Mouse (Mus musculus) intestine, embryonic 16.5 days (tissue): ENCODE data around the gene Lgi4. TPM values are rescaled to one million over a fixed set of nuclear protein-coding genes. Genes with fewer than 3 reads are reported as not detected.
A peak's percentile ranks its signal among the peaks of the same experiment; 100 is the strongest.

Experiments used
- ATAC-seq: fragments of 200-750 bp; cut with Nextera tagmentation; 2 replicates; pipeline ENCODE4 v1.8.0; 2017; ENCODE audit warnings: moderate TSS enrichment, moderate library complexity
- H3K27ac ChIP-seq: fragments of 300-500 bp; sonication (generic); 2 replicates; pipeline ENCODE4 v1.5.1; 2014; ENCODE audit warnings: mild to moderate bottlenecking, low read length
- H3K27me3 ChIP-seq: fragments of 300-500 bp; sonication (generic); replicated peaks from 2 replicates; pipeline ENCODE4 v1.6.1; 2014; ENCODE audit warnings: low read length, control low read depth, mixed read lengths; ENCODE audit not compliant: control insufficient read depth, insufficient read depth
- H3K36me3 ChIP-seq: fragments of 300-500 bp; sonication (generic); 2 replicates; pipeline ENCODE4 v1.6.1; 2014; ENCODE audit warnings: low read length, control low read depth; ENCODE audit not compliant: control insufficient read depth, insufficient read depth
- H3K4me1 ChIP-seq: fragments of 300-500 bp; sonication (generic); 2 replicates; pipeline ENCODE4 v1.6.1; 2014; ENCODE audit warnings: low read length, control low read depth, mixed read lengths; ENCODE audit not compliant: control insufficient read depth, insufficient read depth
- H3K4me2 ChIP-seq: fragments of 300-500 bp; sonication (generic); 2 replicates; pipeline ENCODE4 v1.6.1; 2014; ENCODE audit warnings: low read depth, low read length, control low read depth
- H3K4me3 ChIP-seq: fragments of 300-500 bp; sonication (generic); 2 replicates; pipeline ENCODE4 v1.5.1; 2014; ENCODE audit warnings: mild to moderate bottlenecking, low read length
- H3K9ac ChIP-seq: fragments of 300-500 bp; sonication (generic); 2 replicates; pipeline ENCODE4 v1.6.1; 2014; ENCODE audit warnings: low read depth, low read length
- H3K9me3 ChIP-seq: fragments of 300-500 bp; sonication (generic); 2 replicates; pipeline ENCODE4 v1.6.1; 2016; ENCODE audit warnings: low read length, control low read depth; ENCODE audit not compliant: control insufficient read depth
- WGBS: fragments of 180-500 bp; shearing (Covaris S2); extraction: QIAGEN DNeasy Blood & Tissue Kit; methylation state at CpG from one replicate; pipeline ENCODE4 v1.1.7; 2014; 5-methylcytosine and 5-hydroxymethylcytosine counted together
- polyA plus RNA-seq: library from polyadenylated mRNA; unstranded; fragments of >200 nt; fragmentation: Nextera tagmentation; extraction: Ambion mirVana; gene quantifications from 2 replicates; pipeline ENCODE4 v1.2.1, GENCODE M21; 2015

Gene Lgi4
- polyA plus RNA-seq, 1 experiment from 2014 or later, result 0.83 TPM

- 63% methylated on average over 15 of the region's 15 CpGs for WGBS
- H3K36me3 ChIP-seq, result no peaks in the 10 kb centered on the region
- ATAC-seq, result 0 out of 2 replicates have a peak, but pooled peaks have one; percentile 16
- no peak overlapping the region for H3K4me3 ChIP-seq
- no peaks in the 10 kb centered on the region for H3K4me1 ChIP-seq
- H3K9me3 ChIP-seq, result no peaks in the 10 kb centered on the region
- H3K9ac ChIP-seq, result no peak overlapping the region
- no peak overlapping the region for H3K27ac ChIP-seq
- H3K4me2 ChIP-seq, result no peak overlapping the region
- no peaks in the 10 kb centered on the region for H3K27me3 ChIP-seq
Observed at GRCm38 (mm10) chr7:31105061-31105768, 46.1 kb downstream of the Lgi4 start.

- ATAC-seq, result no peak
- WGBS, result 62% methylated on average over 3 of the region's 3 CpGs
Observed at GRCm38 (mm10) chr7:31106166-31106565, 47.0 kb downstream of the Lgi4 start.

DNA sequence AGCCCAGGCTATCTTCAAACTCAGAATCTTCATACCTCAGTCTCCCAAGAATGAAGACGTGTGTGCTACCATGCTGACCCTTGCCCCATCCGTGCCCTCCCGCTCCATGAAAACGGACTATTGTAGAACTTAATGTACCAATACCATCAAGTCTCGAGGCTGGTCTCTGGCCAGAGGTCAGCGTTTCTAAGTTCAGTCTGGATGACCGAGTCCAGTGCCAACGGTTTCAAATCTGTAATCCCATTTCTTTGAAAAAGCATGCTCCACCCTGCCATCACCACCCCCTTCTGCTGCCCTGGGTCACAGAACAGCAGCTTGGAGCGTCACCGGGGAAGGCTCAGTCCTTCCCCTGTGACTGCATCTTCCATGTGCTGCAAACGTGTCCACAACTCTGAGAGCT lies 48.6 kb downstream of the Lgi4 start:
- no peaks in the 10 kb centered on the region for H3K9me3 ChIP-seq
- H3K4me1 ChIP-seq, result peaks cover 5% of the 10 kb centered on the region; the same call in 1 of the 2 replicates
- ATAC-seq, result no peak
- no peaks in the 10 kb centered on the region for H3K36me3 ChIP-seq
- H3K4me2 ChIP-seq, result no peak overlapping the region
- H3K9ac ChIP-seq, result no peak overlapping the region
- H3K27ac ChIP-seq, result no peak overlapping the region
- 86% methylated on average over 11 of the region's 11 CpGs for WGBS
- H3K27me3 ChIP-seq, result no peaks in the 10 kb centered on the region
- H3K4me3 ChIP-seq, result no peak overlapping the region

More at GRCm38 (mm10) chr7:31106166-31106565, 47.0 kb downstream of the Lgi4 start:
- no peak overlapping the region for H3K4me2 ChIP-seq
- no peaks in the 10 kb centered on the region for H3K27me3 ChIP-seq
- H3K9me3 ChIP-seq, result no peaks in the 10 kb centered on the region
- H3K4me1 ChIP-seq, result no peaks in the 10 kb centered on the region
- H3K9ac ChIP-seq, result no peak overlapping the region
- H3K36me3 ChIP-seq, result no peaks in the 10 kb centered on the region
- no peak overlapping the region for H3K27ac ChIP-seq
- no peak overlapping the region for H3K4me3 ChIP-seq

DNA sequence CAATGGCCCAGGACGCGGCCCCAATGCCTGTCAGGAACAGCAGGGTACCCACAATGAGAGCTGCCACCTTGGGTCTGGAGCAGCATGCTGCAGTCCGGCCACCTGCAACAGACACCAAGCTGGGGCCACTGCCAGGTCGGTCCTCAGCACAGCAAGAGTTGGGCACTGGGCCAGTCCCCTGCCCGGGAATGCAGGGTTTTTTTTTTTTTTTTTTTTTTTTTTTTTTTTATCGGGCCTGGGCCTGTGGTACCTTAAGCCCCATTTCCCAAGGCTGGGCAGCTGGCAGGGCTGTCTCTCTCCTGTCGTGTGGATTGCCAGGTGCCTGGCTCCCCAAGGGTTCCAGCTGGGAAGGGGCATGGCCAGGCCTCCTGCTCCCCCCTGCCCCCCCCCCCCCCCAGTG lies 49.9 kb downstream of the Lgi4 start:
- no peak overlapping the region for H3K4me3 ChIP-seq
- H3K4me2 ChIP-seq, result no peak overlapping the region
- no peaks in the 10 kb centered on the region for H3K9me3 ChIP-seq
- no peaks in the 10 kb centered on the region for H3K27me3 ChIP-seq
- peaks cover 5% of the 10 kb centered on the region for H3K4me1 ChIP-seq
- no peak overlapping the region for H3K27ac ChIP-seq
- ATAC-seq, result no peak
- WGBS, result 41% methylated on average over 7 of the region's 7 CpGs
- no peak overlapping the region for H3K9ac ChIP-seq
- no peaks in the 10 kb centered on the region for H3K36me3 ChIP-seq

DNA sequence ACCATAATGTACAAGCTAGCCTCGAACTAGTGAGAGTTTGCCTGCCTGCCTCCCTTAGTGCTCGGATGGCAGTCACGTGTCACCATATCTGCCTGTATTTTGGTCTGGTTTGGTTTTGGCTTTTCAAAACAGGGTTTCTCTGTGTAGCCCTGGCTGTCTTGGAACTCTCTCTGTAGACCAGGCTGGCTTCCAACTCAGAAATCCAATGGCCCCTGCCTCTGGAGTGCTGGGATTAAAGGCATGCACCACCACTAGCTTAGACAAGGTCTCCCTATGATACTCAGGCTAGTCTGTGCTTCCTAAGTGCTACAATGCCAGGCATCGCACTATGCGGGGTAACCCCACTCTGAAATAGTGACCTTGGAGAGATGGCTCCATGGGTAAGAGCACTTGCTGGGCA lies 50.7 kb downstream of the Lgi4 start:
- ATAC-seq, result no peak
- Histone ChIP-seq H3K27ac (no peak overlapping the region), H3K36me3 (no peaks in the 10 kb centered on the region), H3K4me1 (peaks cover 9% of the 10 kb centered on the region), H3K9ac (no peak overlapping the region), H3K4me3 (no peak overlapping the region), H3K27me3 (no peaks in the 10 kb centered on the region), H3K4me2 (no peak overlapping the region), H3K9me3 (no peaks in the 10 kb centered on the region)
- 89% methylated on average over 5 of the region's 5 CpGs for WGBS

- ATAC-seq, result no peak
- Histone ChIP-seq H3K36me3 (no peaks in the 10 kb centered on the region), H3K9me3 (no peaks in the 10 kb centered on the region), H3K9ac (no peak overlapping the region), H3K4me2 (no peak overlapping the region), H3K4me3 (no peak overlapping the region), H3K4me1 (peaks cover 18% of the 10 kb centered on the region), H3K27ac (no peak overlapping the region), H3K27me3 (no peaks in the 10 kb centered on the region)
- WGBS, result 77% methylated on average over 15 of the region's 15 CpGs
Observed at GRCm38 (mm10) chr7:31110861-31111385, 51.8 kb downstream of the Lgi4 start.

DNA sequence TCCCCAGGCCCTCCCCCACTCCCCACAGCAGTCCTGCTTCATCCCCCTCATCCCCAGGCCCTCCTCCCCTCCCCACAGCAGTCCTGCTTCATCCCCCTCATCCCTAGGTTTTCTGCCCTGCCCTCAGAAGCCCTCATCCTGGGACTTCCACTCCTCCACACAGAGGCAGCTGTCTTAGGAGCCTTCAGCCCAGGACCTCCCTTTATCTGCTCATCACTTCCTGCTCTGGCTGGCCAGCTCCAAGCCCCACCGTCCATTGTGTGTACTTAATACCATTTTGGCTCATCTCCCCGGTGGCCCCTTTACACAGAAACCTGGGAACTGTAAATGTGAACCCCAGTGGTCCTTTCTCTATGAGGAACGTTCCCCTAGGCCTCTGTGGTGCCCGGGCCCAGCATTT lies 52.9 kb downstream of the Lgi4 start:
- Histone ChIP-seq H3K27ac (no peak overlapping the region), H3K4me3 (no peak overlapping the region), H3K4me1 (peaks cover 18% of the 10 kb centered on the region), H3K27me3 (no peaks in the 10 kb centered on the region), H3K9me3 (no peaks in the 10 kb centered on the region), H3K9ac (no peak overlapping the region), H3K36me3 (no peaks in the 10 kb centered on the region), H3K4me2 (no peak overlapping the region)
- no peak for ATAC-seq
- 36% methylated on average over 4 of the region's 4 CpGs for WGBS

DNA sequence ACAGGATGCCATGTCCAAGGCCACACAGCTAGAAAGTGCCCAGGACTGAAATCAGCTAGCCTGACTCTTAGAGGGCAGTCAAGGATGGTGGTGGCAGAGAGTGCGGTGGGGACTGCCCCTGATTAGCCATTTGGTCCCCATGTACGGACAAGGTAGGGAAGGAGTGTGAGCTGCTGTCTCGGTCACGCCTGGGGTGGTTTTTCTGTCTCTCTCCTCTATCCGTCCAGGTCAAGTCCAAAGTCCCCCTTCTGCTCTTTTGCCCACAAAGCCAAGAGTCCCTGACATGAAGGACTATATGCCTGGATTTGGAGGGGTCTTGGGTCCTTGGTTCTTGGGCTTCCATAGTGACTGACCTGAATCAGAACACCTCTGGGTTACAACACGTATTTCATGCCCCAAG lies 54.7 kb downstream of the Lgi4 start:
- Histone ChIP-seq H3K4me3 (peak overlapping the region; percentile 51; the same call in 1 of the 2 replicates), H3K27me3 (no peaks in the 10 kb centered on the region), H3K9ac (peak overlapping the region; percentile 73; the same call in 1 of the 2 replicates), H3K4me1 (peaks cover 18% of the 10 kb centered on the region), H3K4me2 (peak overlapping the region; percentile 56), H3K27ac (no peak overlapping the region), H3K36me3 (no peaks in the 10 kb centered on the region), H3K9me3 (no peaks in the 10 kb centered on the region)
- ATAC-seq, result no peak
- WGBS, result 70% methylated on average over 6 of the region's 6 CpGs

- Histone ChIP-seq H3K9ac (peak overlapping the region; percentile 73), H3K4me1 (peaks cover 18% of the 10 kb centered on the region), H3K27ac (peak overlapping the region; percentile 74), H3K36me3 (no peaks in the 10 kb centered on the region), H3K4me3 (peak overlapping the region; percentile 51), H3K27me3 (no peaks in the 10 kb centered on the region), H3K9me3 (no peaks in the 10 kb centered on the region), H3K4me2 (peak overlapping the region; percentile 56)
- 50% methylated on average over 10 of the region's 10 CpGs for whole genome bisulfite sequencing
- ATAC-seq, result peak; percentile 41
Observed at GRCm38 (mm10) chr7:31114646-31115045, 55.5 kb downstream of the Lgi4 start.
